Mouse (Mus musculus) frontal cortex, postnatal 36 days (tissue): ENCODE measurements around the gene Plxnc1.

ENCODE experiments used
- DNase-seq, 2 experiments: peaks; one replicate each; pipeline ENCODE4 v3.0.0; 2022; ENCODE audit warnings: low spot score in 2 of 2

Gene Plxnc1

GRCm38 (mm10) chr10:94747011-94747410 is 197.6 kb downstream of the Plxnc1 start:
- DNase-seq = no peak

GRCm38 (mm10) chr10:94741459-94741858 is 203.2 kb downstream of the Plxnc1 start:
- no peak for DNase-seq
